Mouse (Mus musculus): Measurements from ENCODE around the gene Id3. TPM values are rescaled to one million over a fixed set of nuclear protein-coding genes. Genes with fewer than 3 reads are reported as not detected.

The Id3 gene
- polyA plus RNA-seq, 1 experiment, result 780 TPM

- no peak for TF ChIP-seq CTCF (IDR thresholded peaks at IDR 0.05; ENCODE audit: control insufficient read depth, insufficient read depth, insufficient read length)
- TF ChIP-seq MAX (IDR thresholded peaks at IDR 0.05), result no peak
- TF ChIP-seq FOSL1 (IDR thresholded peaks at IDR 0.05; ENCODE audit: insufficient read depth, low read length, poor library complexity, severe bottlenecking), result no peak
- no peak for TF ChIP-seq MYOG (IDR thresholded peaks at IDR 0.05; ENCODE audit: control insufficient read depth, extremely low read depth, insufficient read length)
- TF ChIP-seq MYOD1 (IDR thresholded peaks at IDR 0.05; ENCODE audit: control insufficient read depth, insufficient read length, low read depth), result peak; percentile 6
- TF ChIP-seq USF1 (IDR thresholded peaks at IDR 0.05; ENCODE audit: low read depth), result no peak
- Histone ChIP-seq H3K79me3 (ENCODE audit: low read depth) (peaks cover 25% of the 10 kb centered on the region), H3ac (ENCODE audit: control insufficient read depth, insufficient read length, low read depth) (peak overlapping the region; percentile 89), H3K4me3 (ENCODE audit: insufficient read depth, poor library complexity, severe bottlenecking) (peak overlapping the region; percentile 97), H3K27me3 (ENCODE audit: control insufficient read depth, insufficient read depth, insufficient read length) (no peaks in the 10 kb centered on the region), H3K36me3 (ENCODE audit: control insufficient read depth, insufficient read depth) (peaks cover 19% of the 10 kb centered on the region), H3K79me2 (ENCODE audit: control insufficient read depth, insufficient read depth) (peaks cover 40% of the 10 kb centered on the region)
These were observed 1.6 kb downstream of the Id3 start for GRCm38 (mm10) chr4:136144927-136145292.

GRCm38 (mm10) chr4:136145362-136145885 is 2.1 kb downstream of the Id3 start:
- H3K79me3 ChIP-seq (ENCODE audit: low read depth), result peaks cover 25% of the 10 kb centered on the region
- peaks cover 40% of the 10 kb centered on the region for H3K79me2 ChIP-seq (ENCODE audit: control insufficient read depth, insufficient read depth)
- H3K4me3 ChIP-seq (ENCODE audit: insufficient read depth, poor library complexity, severe bottlenecking), result peak overlapping the region; percentile 97
- H3K36me3 ChIP-seq (ENCODE audit: control insufficient read depth, insufficient read depth), result peaks cover 19% of the 10 kb centered on the region
- TF ChIP-seq CTCF (IDR thresholded peaks at IDR 0.05; ENCODE audit: control insufficient read depth, insufficient read depth, insufficient read length), result no peak
- TF ChIP-seq MYOD1 (IDR thresholded peaks at IDR 0.05; ENCODE audit: control insufficient read depth, insufficient read length, low read depth), result no peak
- no peak for TF ChIP-seq MAX (IDR thresholded peaks at IDR 0.05)
- TF ChIP-seq CEBPB (IDR thresholded peaks at IDR 0.05; ENCODE audit: low read depth), result no peak
- TF ChIP-seq MYOG (IDR thresholded peaks at IDR 0.05; ENCODE audit: control insufficient read depth, extremely low read depth, insufficient read length), result no peak
- no peak for TF ChIP-seq USF1 (IDR thresholded peaks at IDR 0.05; ENCODE audit: low read depth)
- no peak for TF ChIP-seq FOSL1 (IDR thresholded peaks at IDR 0.05; ENCODE audit: insufficient read depth, low read length, poor library complexity, severe bottlenecking)
- no peaks in the 10 kb centered on the region for H3K27me3 ChIP-seq (ENCODE audit: control insufficient read depth, insufficient read depth, insufficient read length)
- H3ac ChIP-seq (ENCODE audit: control insufficient read depth, insufficient read length, low read depth), result peak overlapping the region; percentile 62

- peaks cover 19% of the 10 kb centered on the region for H3K36me3 ChIP-seq (ENCODE audit: control insufficient read depth, insufficient read depth)
- no peak for TF ChIP-seq CTCF (IDR thresholded peaks at IDR 0.05; ENCODE audit: control insufficient read depth, insufficient read depth, insufficient read length)
- no peak for TF ChIP-seq MAX (IDR thresholded peaks at IDR 0.05)
- no peak for TF ChIP-seq MYOG (IDR thresholded peaks at IDR 0.05; ENCODE audit: control insufficient read depth, extremely low read depth, insufficient read length)
- H3K79me2 ChIP-seq (ENCODE audit: control insufficient read depth, insufficient read depth), result peaks cover 40% of the 10 kb centered on the region
- no peaks in the 10 kb centered on the region for H3K27me3 ChIP-seq (ENCODE audit: control insufficient read depth, insufficient read depth, insufficient read length)
- peaks cover 25% of the 10 kb centered on the region for H3K79me3 ChIP-seq (ENCODE audit: low read depth)
- peak overlapping the region; percentile 97 for H3K4me3 ChIP-seq (ENCODE audit: insufficient read depth, poor library complexity, severe bottlenecking)
- peak overlapping the region; percentile 47 for H3ac ChIP-seq (ENCODE audit: control insufficient read depth, insufficient read length, low read depth)
These were observed 2.9 kb downstream of the Id3 start for GRCm38 (mm10) chr4:136145991-136146711.

GRCm38 (mm10) chr4:136146712-136147154 is 3.4 kb downstream of the Id3 start:
- TF ChIP-seq MAX (IDR thresholded peaks at IDR 0.05) (no peak), MYOD1 (IDR thresholded peaks at IDR 0.05; ENCODE audit: control insufficient read depth, insufficient read length, low read depth) (no peak), CTCF (IDR thresholded peaks at IDR 0.05; ENCODE audit: control insufficient read depth, insufficient read depth, insufficient read length) (no peak), FOSL1 (IDR thresholded peaks at IDR 0.05; ENCODE audit: insufficient read depth, low read length, poor library complexity, severe bottlenecking) (no peak), USF1 (IDR thresholded peaks at IDR 0.05; ENCODE audit: low read depth) (no peak)
- peaks cover 19% of the 10 kb centered on the region for H3K36me3 ChIP-seq (ENCODE audit: control insufficient read depth, insufficient read depth)
- peak overlapping the region; percentile 11 for H3K4me3 ChIP-seq (ENCODE audit: insufficient read depth, poor library complexity, severe bottlenecking)
- H3K79me2 ChIP-seq (ENCODE audit: control insufficient read depth, insufficient read depth), result peaks cover 39% of the 10 kb centered on the region
- H3K79me3 ChIP-seq (ENCODE audit: low read depth), result peaks cover 25% of the 10 kb centered on the region
- no peaks in the 10 kb centered on the region for H3K27me3 ChIP-seq (ENCODE audit: control insufficient read depth, insufficient read depth, insufficient read length)
- H3ac ChIP-seq (ENCODE audit: control insufficient read depth, insufficient read length, low read depth), result peak overlapping the region; percentile 27

GRCm38 (mm10) chr4:136147436-136148135 is 4.3 kb downstream of the Id3 start:
- H3ac ChIP-seq (ENCODE audit: control insufficient read depth, insufficient read length, low read depth), result peak overlapping the region; percentile 42
- TF ChIP-seq CEBPB (IDR thresholded peaks at IDR 0.05; ENCODE audit: low read depth), result no peak
- no peak for TF ChIP-seq FOSL1 (IDR thresholded peaks at IDR 0.05; ENCODE audit: insufficient read depth, low read length, poor library complexity, severe bottlenecking)
- TF ChIP-seq MYOD1 (IDR thresholded peaks at IDR 0.05; ENCODE audit: control insufficient read depth, insufficient read length, low read depth), result peak; percentile 59
- peak; percentile 76 for TF ChIP-seq USF1 (IDR thresholded peaks at IDR 0.05; ENCODE audit: low read depth)

More at GRCm38 (mm10) chr4:136147436-136148135, 4.3 kb downstream of the Id3 start:
- Histone ChIP-seq H3K4me3 (ENCODE audit: insufficient read depth, poor library complexity, severe bottlenecking) (no peak overlapping the region), H3K79me3 (ENCODE audit: low read depth) (peaks cover 25% of the 10 kb centered on the region), H3K27me3 (ENCODE audit: control insufficient read depth, insufficient read depth, insufficient read length) (no peaks in the 10 kb centered on the region), H3K36me3 (ENCODE audit: control insufficient read depth, insufficient read depth) (peaks cover 19% of the 10 kb centered on the region), H3K79me2 (ENCODE audit: control insufficient read depth, insufficient read depth) (peaks cover 33% of the 10 kb centered on the region)
